Mouse (Mus musculus) testis, adult 2 months (tissue): ENCODE measurements around the gene Fnip2. TPM values are rescaled to one million over a fixed set of nuclear protein-coding genes. Genes with fewer than 3 reads are reported as not detected.

Source experiments
- H3K27ac ChIP-seq: fragments of 200-500 bp; 2 replicates; pipeline ENCODE4 v1.5.1; 2012; ENCODE audit warnings: low read depth, low read length; ENCODE audit not compliant: control insufficient read depth, insufficient read depth
- H3K27me3 ChIP-seq: fragments of 200-500 bp; 2 replicates; pipeline ENCODE4 v1.6.1; 2012; ENCODE audit warnings: mild to moderate bottlenecking, low read length, moderate library complexity; ENCODE audit not compliant: control insufficient read depth, insufficient read depth
- H3K36me3 ChIP-seq: fragments of 200-500 bp; 2 replicates; pipeline ENCODE4 v1.6.1; 2012; ENCODE audit warnings: mild to moderate bottlenecking, low read length; ENCODE audit not compliant: control insufficient read depth, insufficient read depth
- H3K4me1 ChIP-seq: fragments of 200-500 bp; 2 replicates; pipeline ENCODE4 v1.6.1; 2012; ENCODE audit warnings: low read length; ENCODE audit not compliant: control insufficient read depth, insufficient read depth
- H3K4me3 ChIP-seq: fragments of 200-500 bp; 2 replicates; pipeline ENCODE4 v1.5.1; 2012; ENCODE audit warnings: low read depth, mild to moderate bottlenecking, low read length, moderate library complexity, mixed read lengths; ENCODE audit not compliant: control insufficient read depth
- CTCF ChIP-seq: fragments of 200-500 bp; IDR thresholded peaks from 2 replicates; pipeline ENCODE4 v1.5.1; 2012; ENCODE audit warnings: low read depth, mild to moderate bottlenecking, inconsistent platforms, low read length, moderate library complexity; ENCODE audit not compliant: control insufficient read depth, insufficient read depth, insufficient replicate concordance
- POLR2A ChIP-seq: fragments of 200-500 bp; IDR thresholded peaks from 2 replicates; pipeline ENCODE4 v1.6.1; 2012; ENCODE audit warnings: low read depth, mild to moderate bottlenecking, inconsistent platforms, low read length, moderate library complexity; ENCODE audit not compliant: control insufficient read depth
- polyA plus RNA-seq: library from polyadenylated mRNA; depleted of rRNA; stranded (reverse); fragments of >200 nt; gene quantifications from 2 replicates; pipeline ENCODE4 v1.2.3, GENCODE M21; 2012

Fnip2 gene
- polyA plus RNA-seq, 1 experiment = 2.1 TPM

- no peaks in the 10 kb centered on the region for H3K4me1 ChIP-seq
- no peaks in the 10 kb centered on the region for H3K27me3 ChIP-seq
- no peak for TF ChIP-seq POLR2A
- TF ChIP-seq CTCF = no peak
- H3K27ac ChIP-seq = no peak overlapping the region
- no peaks in the 10 kb centered on the region for H3K36me3 ChIP-seq
- H3K4me3 ChIP-seq = no peak overlapping the region
Measured at GRCm38 (mm10) chr3:79531581-79532271, 35.9 kb downstream of the Fnip2 start.

GRCm38 (mm10) chr3:79529499-79530096 lies 38.0 kb downstream of the Fnip2 start:
- Histone ChIP-seq H3K27me3 (no peaks in the 10 kb centered on the region), H3K36me3 (no peaks in the 10 kb centered on the region), H3K4me3 (no peak overlapping the region), H3K27ac (no peak overlapping the region), H3K4me1 (no peaks in the 10 kb centered on the region)
- TF ChIP-seq CTCF (no peak), POLR2A (no peak)

- no peaks in the 10 kb centered on the region for H3K27me3 ChIP-seq
- H3K27ac ChIP-seq = no peak overlapping the region
- TF ChIP-seq CTCF (no peak), POLR2A (no peak)
- H3K4me1 ChIP-seq = no peaks in the 10 kb centered on the region
- no peak overlapping the region for H3K4me3 ChIP-seq
- H3K36me3 ChIP-seq = no peaks in the 10 kb centered on the region
Measured at GRCm38 (mm10) chr3:79528451-79528850, 39.1 kb downstream of the Fnip2 start.

- H3K27me3 ChIP-seq = no peaks in the 10 kb centered on the region
- no peaks in the 10 kb centered on the region for H3K4me1 ChIP-seq
- no peak for TF ChIP-seq CTCF
- TF ChIP-seq POLR2A = no peak
- H3K36me3 ChIP-seq = no peaks in the 10 kb centered on the region
- no peak overlapping the region for H3K4me3 ChIP-seq
- no peak overlapping the region for H3K27ac ChIP-seq
Measured at GRCm38 (mm10) chr3:79527921-79528320, 39.7 kb downstream of the Fnip2 start.

- TF ChIP-seq CTCF (no peak), POLR2A (no peak)
- Histone ChIP-seq H3K27me3 (no peaks in the 10 kb centered on the region), H3K36me3 (no peaks in the 10 kb centered on the region), H3K27ac (no peak overlapping the region), H3K4me3 (no peak overlapping the region), H3K4me1 (no peaks in the 10 kb centered on the region)
Measured at GRCm38 (mm10) chr3:79527521-79527920, 40.1 kb downstream of the Fnip2 start.

- no peaks in the 10 kb centered on the region for H3K27me3 ChIP-seq
- H3K4me1 ChIP-seq = peaks cover 2% of the 10 kb centered on the region; the same call in 1 of the 2 replicates
- no peak overlapping the region for H3K4me3 ChIP-seq
- TF ChIP-seq POLR2A = no peak
- TF ChIP-seq CTCF = no peak
- no peak overlapping the region for H3K27ac ChIP-seq
- H3K36me3 ChIP-seq = no peaks in the 10 kb centered on the region
Measured at GRCm38 (mm10) chr3:79523349-79523748, 44.2 kb downstream of the Fnip2 start.

GRCm38 (mm10) chr3:79519862-79520261 lies 47.7 kb downstream of the Fnip2 start:
- Histone ChIP-seq H3K4me1 (peaks cover 2% of the 10 kb centered on the region; the same call in 1 of the 2 replicates), H3K36me3 (no peaks in the 10 kb centered on the region), H3K27me3 (no peaks in the 10 kb centered on the region), H3K4me3 (no peak overlapping the region), H3K27ac (no peak overlapping the region)
- TF ChIP-seq POLR2A (no peak), CTCF (no peak)
